Mouse (Mus musculus) lung, adult 2 months (tissue): ENCODE data around the gene Col16a1.

ENCODE experiments used
- CTCF ChIP-seq: fragments of 200-500 bp; IDR thresholded peaks from 2 replicates; pipeline ENCODE4 v1.5.1; 2011; ENCODE audit warnings: mild to moderate bottlenecking, low read length, control low read depth; ENCODE audit not compliant: insufficient read depth
- POLR2A ChIP-seq: fragments of 200-500 bp; IDR thresholded peaks from 2 replicates; pipeline ENCODE4 v1.6.1; 2011; ENCODE audit warnings: low read depth, mild to moderate bottlenecking, control low read depth, low read length, borderline replicate concordance; ENCODE audit errors: extremely low read depth

DNA sequence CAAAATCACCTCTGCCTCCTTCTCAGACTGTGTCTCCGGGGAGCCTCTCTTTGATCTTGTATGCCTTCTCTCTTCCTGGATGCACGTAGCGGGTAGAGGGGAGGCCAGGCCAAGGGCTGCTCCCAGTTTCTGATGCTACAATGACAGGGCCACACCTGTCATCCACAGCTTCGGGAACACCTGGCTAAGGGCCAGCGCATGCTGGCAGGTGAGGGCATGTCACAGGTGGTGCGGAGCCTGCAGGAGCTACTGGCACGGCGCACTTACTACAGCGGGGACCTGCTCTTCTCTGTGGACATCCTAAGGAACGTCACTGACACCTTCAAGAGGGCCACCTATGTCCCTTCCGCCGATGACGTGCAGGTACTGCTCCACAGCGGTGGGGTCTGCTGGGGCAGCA, 38.6 kb upstream of the Col16a1 start:
- no peak for TF ChIP-seq CTCF
- no peak for TF ChIP-seq POLR2A
